Mouse (Mus musculus) stomach, embryonic 15.5 days (tissue): ENCODE data around the gene Gm3012. TPM values are rescaled to one million over a fixed set of nuclear protein-coding genes. Genes with fewer than 3 reads are reported as not detected.
"Not testable (repeated sequence)": the region's sequence is repeated elsewhere in the genome, so short reads cannot be mapped to it uniquely, and the experiment has no call there.

Experiments
- ATAC-seq: fragments of 200-750 bp; cut with Nextera tagmentation; 2 replicates; pipeline ENCODE4 v1.8.0; 2017; ENCODE audit warnings: low read depth, moderate number of reproducible peaks, moderate TSS enrichment; ENCODE audit not compliant: insufficient read depth, low FRiP score
- H3K27ac ChIP-seq: fragments of 300-500 bp; sonication (generic); 2 replicates; pipeline ENCODE4 v1.5.1; 2015; ENCODE audit warnings: mild to moderate bottlenecking, inconsistent platforms
- H3K27me3 ChIP-seq: fragments of 300-500 bp; sonication (generic); replicated peaks from 2 replicates; pipeline ENCODE4 v1.6.1; 2015; ENCODE audit warnings: inconsistent platforms
- H3K36me3 ChIP-seq: fragments of 300-500 bp; sonication (generic); 2 replicates; pipeline ENCODE4 v1.6.1; 2015; ENCODE audit warnings: inconsistent platforms
- H3K4me1 ChIP-seq: fragments of 300-500 bp; sonication (generic); 2 replicates; pipeline ENCODE4 v1.6.1; 2015; ENCODE audit warnings: inconsistent platforms
- H3K4me2 ChIP-seq: fragments of 300-500 bp; sonication (generic); 2 replicates; pipeline ENCODE4 v1.6.1; 2015; ENCODE audit warnings: mild to moderate bottlenecking, inconsistent platforms
- H3K4me3 ChIP-seq: fragments of 300-500 bp; sonication (generic); replicated peaks from 2 replicates; pipeline ENCODE4 v1.5.1; 2015; ENCODE audit warnings: inconsistent platforms
- H3K9ac ChIP-seq: fragments of 300-500 bp; sonication (generic); 2 replicates; pipeline ENCODE4 v1.6.1; 2015; ENCODE audit warnings: inconsistent platforms
- H3K9me3 ChIP-seq: fragments of 300-500 bp; sonication (generic); 2 replicates; pipeline ENCODE4 v1.6.1; 2016; ENCODE audit warnings: inconsistent platforms
- WGBS: fragments of 180-500 bp; shearing (Covaris S2); methylation state at CpG from one replicate; pipeline ENCODE4 v1.1.7; 2015; 5-methylcytosine and 5-hydroxymethylcytosine counted together
- polyA plus RNA-seq: library from polyadenylated mRNA; unstranded; fragments of >200 nt; fragmentation: Nextera tagmentation; extraction: Ambion mirVana; gene quantifications from 2 replicates; pipeline ENCODE4 v1.2.1, GENCODE M21; 2015

The Gm3012 gene
- not detected in 2 replicates for polyA plus RNA-seq

DNA sequence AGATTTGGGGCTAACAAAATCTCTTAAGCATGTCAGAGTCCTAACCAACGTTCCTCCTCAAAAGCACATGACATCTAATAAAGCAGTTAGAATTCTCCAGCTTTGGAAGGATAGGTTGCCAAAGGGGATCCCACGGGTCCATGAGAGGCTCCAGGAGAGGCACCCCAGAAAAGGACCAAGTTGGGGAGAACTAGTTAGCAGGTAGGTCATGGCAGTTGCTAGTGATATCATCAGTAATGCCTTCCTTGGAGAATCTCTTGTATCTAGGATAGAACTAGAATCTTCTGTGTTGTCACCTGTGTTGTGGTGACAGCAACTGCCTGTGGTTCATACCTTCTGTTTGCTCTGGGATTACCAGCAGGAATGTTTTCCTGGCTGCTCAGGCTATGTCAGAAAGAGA, at the start of gene Gm3012:
Gene Gm3012 (plus strand): TSS at position 301 of the 400 bp plus-strand sequence.
- no CpG with 5 or more reads among the region's 2 CpGs for WGBS
- not testable (repeated sequence) for H3K36me3 ChIP-seq, H3K4me2 ChIP-seq, H3K27ac ChIP-seq, H3K4me3 ChIP-seq, H3K9ac ChIP-seq, ATAC-seq, H3K27me3 ChIP-seq, H3K9me3 ChIP-seq, H3K4me1 ChIP-seq

DNA sequence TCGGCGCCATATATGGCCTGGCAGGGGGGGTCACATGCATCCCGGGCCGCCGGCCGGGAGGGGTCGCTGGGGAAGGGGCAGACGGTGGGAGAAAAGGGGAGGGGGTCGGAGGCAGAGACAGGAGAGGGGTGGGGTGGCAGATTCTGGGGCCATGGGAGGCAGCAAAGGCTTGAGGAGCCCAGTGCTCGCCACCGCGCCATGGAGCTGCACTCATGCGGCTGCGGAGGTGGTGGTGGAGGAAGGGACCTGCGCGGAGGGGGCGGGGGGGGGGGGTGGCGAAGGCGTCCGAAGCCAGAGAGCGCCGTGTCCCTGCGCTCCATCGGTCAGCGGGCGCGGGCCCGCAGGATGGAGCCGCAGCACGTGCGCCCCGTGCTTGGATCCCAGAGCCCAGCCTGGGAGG, 17.4 kb downstream of the Gm3012 start, which contains the start of gene Gm3020:
Gene Gm3020 (plus strand): TSS at position 301 of the 400 bp plus-strand sequence.
- H3K4me1 ChIP-seq, H3K27ac ChIP-seq, H3K36me3 ChIP-seq, H3K4me3 ChIP-seq, H3K9me3 ChIP-seq, H3K4me2 ChIP-seq, H3K27me3 ChIP-seq, H3K9ac ChIP-seq, ATAC-seq: not testable (repeated sequence)
- no CpG with 5 or more reads among the region's 32 CpGs for WGBS

DNA sequence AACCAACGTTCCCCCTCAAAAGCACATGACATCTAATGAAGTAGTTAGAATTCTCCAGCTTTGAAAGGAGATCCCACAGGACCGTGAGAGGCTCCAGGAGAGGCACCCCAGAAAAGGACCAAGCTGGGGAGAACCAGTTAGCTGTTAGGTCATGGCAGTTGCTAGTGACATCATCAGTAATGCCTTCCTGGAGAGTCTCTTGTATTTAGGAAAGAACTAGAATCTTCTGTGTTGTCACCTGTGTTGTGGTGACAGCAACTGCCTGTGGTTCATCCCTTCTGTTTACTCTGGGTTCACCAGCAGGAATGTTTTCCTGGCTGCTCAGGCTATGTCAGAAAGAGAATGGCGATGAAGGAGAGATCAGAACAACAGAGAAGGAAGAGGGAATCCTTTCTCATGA, 54.2 kb downstream of the Gm3012 start, which contains the start of gene Gm3043:
Gene Gm3043 (plus strand): TSS at position 301 of the 400 bp plus-strand sequence.
- WGBS = no CpG with 5 or more reads among the region's 3 CpGs
- H3K27me3 ChIP-seq, H3K4me1 ChIP-seq, H3K4me2 ChIP-seq, H3K4me3 ChIP-seq, H3K36me3 ChIP-seq, H3K27ac ChIP-seq, H3K9me3 ChIP-seq, ATAC-seq, H3K9ac ChIP-seq: not testable (repeated sequence)

Other genes with a start within 250 kb of the Gm3012 start
- gene Gm10413, start 239.4 kb upstream of the Gm3012 start, polyA plus RNA-seq = not detected in 2 replicates
- 0.62 and 0.64 TPM in 2 replicates for gene Gm10409, start 221.9 kb upstream of the Gm3012 start, polyA plus RNA-seq
- gene Gm3005, start 206.4 kb upstream of the Gm3012 start, polyA plus RNA-seq = 0.35 and 0.40 TPM in 2 replicates
- not detected in 2 replicates for gene Gm10408, start 185.1 kb upstream of the Gm3012 start, polyA plus RNA-seq
- 0.62 and 0.64 TPM in 2 replicates for gene Gm3020, start 17.5 kb downstream of the Gm3012 start, polyA plus RNA-seq
- gene Gm3043, start 54.3 kb downstream of the Gm3012 start, polyA plus RNA-seq = not detected in 2 replicates
- gene Gm3002, start 175.6 kb downstream of the Gm3012 start, polyA plus RNA-seq = 0.12 TPM in 1 of 2 replicates, not detected in the other
- not detected in 2 replicates for gene Gm3033, start 211.7 kb downstream of the Gm3012 start, polyA plus RNA-seq
- 0.10 TPM in 1 of 2 replicates, not detected in the other for gene Gm2916, start 249.7 kb downstream of the Gm3012 start, polyA plus RNA-seq